Comparison of ENCODE assay signal across 8 mouse cellular contexts in genomic region chr11:102893015-102893651, GRCm38 (mm10). TPM values are rescaled to one million over a fixed set of nuclear protein-coding genes. Genes with fewer than 3 reads are reported as not detected.
DNase-seq lines count a peak whose midpoint lies in the region; ATAC-seq and TF ChIP-seq lines count a peak whose summit lies in the region.

No protein-coding gene starts in this region.

- no peak overlapping the region for H3K27ac ChIP-seq in heart, embryonic 15.5 days
- H3K27ac ChIP-seq in kidney, postnatal 0 days = no peak overlapping the region

- peaks cover 11% of the 10 kb centered on the region for H3K4me1 ChIP-seq in heart, embryonic 15.5 days (replicated peaks)
- 0 out of 2 replicates have a peak, but pooled peaks cover 6% of the 10 kb centered on the region for H3K4me1 ChIP-seq in kidney, postnatal 0 days (replicated peaks; ENCODE audit: insufficient read depth, low read length)

- peak; percentile 94 for DNase-seq in ES-CJ7 (ENCODE audit: low read depth, low spot score)
- DNase-seq in brain, embryonic 14.5 days (ENCODE audit: low read depth) = peak; percentile 78
- DNase-seq in kidney, postnatal 0 days (ENCODE audit: low spot score) = peak; percentile 93
- DNase-seq in lung, postnatal 25 days (ENCODE audit: low spot score) = peak; percentile 85
- DNase-seq in retina, embryonic 14.5 days (ENCODE audit: low spot score) = peak; percentile 80
- peak; percentile 72 to 79 for DNase-seq in urinary bladder, postnatal 36 days (ENCODE audit: low spot score in 2 of 2)

- peak; percentile 81 for ATAC-seq in erythroblast, adult 5-6 weeks (replicated peaks; ENCODE audit: low FRiP score, poor library complexity, severe bottlenecking)
- ATAC-seq in heart, embryonic 15.5 days (replicated peaks; ENCODE audit: insufficient number of reproducible peaks, insufficient read depth, low FRiP score, low read depth) = no peak; the same call in 1 of the 2 replicates
- ATAC-seq in kidney, postnatal 0 days (replicated peaks; ENCODE audit: low FRiP score, low read depth) = peak; percentile 79

- H3K4me3 ChIP-seq in heart, embryonic 15.5 days = peak overlapping the region; percentile 43
- H3K4me3 ChIP-seq in kidney, postnatal 0 days (replicated peaks; ENCODE audit: low read depth, low read length) = peak overlapping the region; percentile 26

- no peaks in the 10 kb centered on the region for H3K36me3 ChIP-seq in heart, embryonic 15.5 days
- no peaks in the 10 kb centered on the region for H3K36me3 ChIP-seq in kidney, postnatal 0 days (ENCODE audit: insufficient read depth, low read length)

- WGBS in heart, embryonic 15.5 days = 4% methylated on average over 43 of the region's 43 CpGs
- 3% methylated on average over 43 of the region's 43 CpGs for WGBS in kidney, postnatal 0 days

- peaks cover 64% of the 10 kb centered on the region for H3K27me3 ChIP-seq in heart, embryonic 15.5 days
- no peaks in the 10 kb centered on the region for H3K27me3 ChIP-seq in kidney, postnatal 0 days (ENCODE audit: insufficient read depth, low read length)

- TF ChIP-seq POLR2A in brain, embryonic 14.5 days (IDR thresholded peaks at IDR 0.05; ENCODE audit: borderline replicate concordance, extremely low read depth, insufficient read depth, insufficient read length, poor library complexity, severe bottlenecking) = no peak

- peak overlapping the region; percentile 44 for H3K9ac ChIP-seq in heart, embryonic 15.5 days
- peak overlapping the region; percentile 50 for H3K9ac ChIP-seq in kidney, postnatal 0 days (ENCODE audit: low read depth, low read length)

- peak overlapping the region; percentile 77 for H3K4me2 ChIP-seq in heart, embryonic 15.5 days
- peak overlapping the region; percentile 62 for H3K4me2 ChIP-seq in kidney, postnatal 0 days (ENCODE audit: low read length)

- H3K9me3 ChIP-seq in heart, embryonic 15.5 days (replicated peaks) = no peaks in the 10 kb centered on the region
- no peaks in the 10 kb centered on the region for H3K9me3 ChIP-seq in kidney, postnatal 0 days (replicated peaks; ENCODE audit: low read length)

- peak; percentile 68 for TF ChIP-seq CTCF in brain, embryonic 14.5 days (IDR thresholded peaks at IDR 0.05; ENCODE audit: borderline replicate concordance, extremely low read depth, insufficient read depth, insufficient read length)
- TF ChIP-seq CTCF in kidney, postnatal 0 days (IDR thresholded peaks at IDR 0.05; ENCODE audit: low read depth) = peak; percentile 95

RNA-seq across cellular contexts. Expression of gene Gfap, which starts 7.6 kb away (rescaled TPM):
- polyA plus RNA-seq in brain, embryonic 14.5 days (2012; rRNA removed) = 0.26 and 0.29 TPM in 2 replicates
- total RNA-seq in erythroblast, adult 5-6 weeks (2015; ENCODE audit: low replicate concordance) = 26.9 and 33.2 TPM in 2 replicates
- total RNA-seq in erythroblast, adult 5-6 weeks (2017; ENCODE audit: low replicate concordance) = 46.3 and 50.4 TPM in 2 replicates
- polyA plus RNA-seq in heart, embryonic 15.5 days (2015; fragmentation: Nextera tagmentation; extraction: Ambion mirVana) = 0.11 and 0.44 TPM in 2 replicates
- 0.20 and 0.33 TPM in 2 replicates for polyA plus RNA-seq in kidney, postnatal 0 days (2015; fragmentation: Nextera tagmentation; extraction: Ambion mirVana)

RNA-seq across cellular contexts. Expression of gene Fam187a, which starts 8.2 kb away (rescaled TPM):
- polyA plus RNA-seq in brain, embryonic 14.5 days (2012; rRNA removed) = 0.09 and 0.12 TPM in 2 replicates
- total RNA-seq in erythroblast, adult 5-6 weeks (2015; ENCODE audit: low replicate concordance) = not detected in 2 replicates
- total RNA-seq in erythroblast, adult 5-6 weeks (2017; ENCODE audit: low replicate concordance) = not detected in 2 replicates
- not detected in 2 replicates for polyA plus RNA-seq in heart, embryonic 15.5 days (2015; fragmentation: Nextera tagmentation; extraction: Ambion mirVana)
- 0.11 TPM in 1 of 2 replicates, not detected in the other for polyA plus RNA-seq in kidney, postnatal 0 days (2015; fragmentation: Nextera tagmentation; extraction: Ambion mirVana)

RNA-seq across cellular contexts. Expression of gene Ccdc103, which starts 12.1 kb away (rescaled TPM):
- polyA plus RNA-seq in brain, embryonic 14.5 days (2012; rRNA removed) = 1.1 and 1.3 TPM in 2 replicates
- total RNA-seq in erythroblast, adult 5-6 weeks (2015; ENCODE audit: low replicate concordance) = not detected in 2 replicates
- not detected in 2 replicates for total RNA-seq in erythroblast, adult 5-6 weeks (2017; ENCODE audit: low replicate concordance)
- 0.55 and 0.84 TPM in 2 replicates for polyA plus RNA-seq in heart, embryonic 15.5 days (2015; fragmentation: Nextera tagmentation; extraction: Ambion mirVana)
- polyA plus RNA-seq in kidney, postnatal 0 days (2015; fragmentation: Nextera tagmentation; extraction: Ambion mirVana) = 1.8 and 2.1 TPM in 2 replicates

RNA-seq across cellular contexts. Expression of gene Eftud2, which starts 12.3 kb away (rescaled TPM):
- polyA plus RNA-seq in brain, embryonic 14.5 days (2012; rRNA removed) = 114 and 117 TPM in 2 replicates
- total RNA-seq in erythroblast, adult 5-6 weeks (2015; ENCODE audit: low replicate concordance) = 49.8 and 53.9 TPM in 2 replicates
- total RNA-seq in erythroblast, adult 5-6 weeks (2017; ENCODE audit: low replicate concordance) = 45.0 and 54.5 TPM in 2 replicates
- polyA plus RNA-seq in heart, embryonic 15.5 days (2015; fragmentation: Nextera tagmentation; extraction: Ambion mirVana) = 90.7 and 120 TPM in 2 replicates
- 127 and 140 TPM in 2 replicates for polyA plus RNA-seq in kidney, postnatal 0 days (2015; fragmentation: Nextera tagmentation; extraction: Ambion mirVana)

RNA-seq across cellular contexts. Expression of gene Kif18b, which starts 31.8 kb away (rescaled TPM):
- 9.3 and 15.9 TPM in 2 replicates for polyA plus RNA-seq in brain, embryonic 14.5 days (2012; rRNA removed)
- total RNA-seq in erythroblast, adult 5-6 weeks (2015; ENCODE audit: low replicate concordance) = 10.4 and 10.7 TPM in 2 replicates
- 18.1 TPM in 2 replicates for total RNA-seq in erythroblast, adult 5-6 weeks (2017; ENCODE audit: low replicate concordance)
- 5.2 and 7.9 TPM in 2 replicates for polyA plus RNA-seq in heart, embryonic 15.5 days (2015; fragmentation: Nextera tagmentation; extraction: Ambion mirVana)
- polyA plus RNA-seq in kidney, postnatal 0 days (2015; fragmentation: Nextera tagmentation; extraction: Ambion mirVana) = 2.6 and 3.4 TPM in 2 replicates
